Mouse (Mus musculus) kidney, adult 2 months (tissue): ENCODE results near the gene Foxi1.

Experiments used
- CTCF ChIP-seq: fragments of 200-500 bp; conservative IDR thresholded peaks from 2 replicates; pipeline ENCODE4 v1.5.1; 2011; ENCODE audit warnings: low read depth, mild to moderate bottlenecking, control low read depth, low read length, moderate library complexity, mixed read lengths; ENCODE audit not compliant: insufficient read depth, insufficient read length
- POLR2A ChIP-seq: fragments of 200-500 bp; IDR thresholded peaks from one replicate; pipeline ENCODE4 v1.6.1; 2011; ENCODE audit warnings: low read depth, low read length, control low read depth

DNA sequence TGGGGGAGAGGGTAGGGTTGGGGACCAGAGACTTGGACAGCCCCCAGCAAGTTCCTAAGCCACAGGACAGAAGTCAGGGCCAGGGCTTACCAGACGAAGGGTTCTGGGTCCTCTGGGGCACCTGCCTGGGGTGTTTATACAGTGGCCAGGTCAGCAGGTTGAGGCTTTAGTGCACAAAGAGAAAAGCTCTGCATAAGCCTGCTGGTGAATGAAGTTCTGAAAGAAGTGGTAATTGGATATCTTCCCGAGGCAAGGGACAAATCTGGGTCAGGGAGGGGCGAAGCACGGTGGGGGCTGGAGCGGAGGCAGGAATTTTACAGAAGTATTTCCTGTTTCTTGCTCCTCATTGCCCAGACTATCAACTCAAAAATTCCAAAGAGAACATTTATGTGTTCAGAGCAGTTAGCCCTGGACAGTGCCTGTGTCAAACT lies 38.4 kb downstream of the Foxi1 start:
- TF ChIP-seq CTCF (no peak), POLR2A (no peak)
